Mouse (Mus musculus): ENCODE measurements around the gene Mab21l3.

Mab21l3 gene

GRCm38 (mm10) chr3:101799852-101800595, 48.7 kb downstream of the Mab21l3 start:
- peak; percentile 76 for DNase-seq

- no peak for DNase-seq
These were observed 50.7 kb downstream of the Mab21l3 start for GRCm38 (mm10) chr3:101797830-101798709.

- no peak for DNase-seq
These were observed 52.5 kb downstream of the Mab21l3 start for GRCm38 (mm10) chr3:101796212-101796611.

GRCm38 (mm10) chr3:101795387-101796039, 53.2 kb downstream of the Mab21l3 start:
- no peak for DNase-seq

- DNase-seq, result no peak
These were observed 54.1 kb downstream of the Mab21l3 start for GRCm38 (mm10) chr3:101794666-101795065.

- DNase-seq, result no peak
These were observed 54.7 kb downstream of the Mab21l3 start for GRCm38 (mm10) chr3:101794026-101794425.

GRCm38 (mm10) chr3:101792191-101792590, 56.6 kb downstream of the Mab21l3 start:
- DNase-seq, result no peak

- DNase-seq, result no peak
These were observed 63.9 kb downstream of the Mab21l3 start for GRCm38 (mm10) chr3:101784768-101785424.

GRCm38 (mm10) chr3:101783793-101784192, 65.0 kb downstream of the Mab21l3 start:
- no peak for DNase-seq

- DNase-seq, result no peak
These were observed 67.8 kb downstream of the Mab21l3 start for GRCm38 (mm10) chr3:101780874-101781483.

GRCm38 (mm10) chr3:101778896-101779665, 69.7 kb downstream of the Mab21l3 start:
- no peak for DNase-seq

GRCm38 (mm10) chr3:101775732-101776131, 73.0 kb downstream of the Mab21l3 start:
- no peak for DNase-seq

GRCm38 (mm10) chr3:101770540-101770939, 78.2 kb downstream of the Mab21l3 start:
- no peak for DNase-seq

- DNase-seq, result no peak
These were observed 85.2 kb downstream of the Mab21l3 start for GRCm38 (mm10) chr3:101763566-101763965.
